Mouse (Mus musculus): ENCODE results near the gene Il13ra1. TPM values are rescaled to one million over a fixed set of nuclear protein-coding genes. Genes with fewer than 3 reads are reported as not detected.

The Il13ra1 gene
- polyA plus RNA-seq, 1 experiment from 2014 or later, result 20.7 TPM

GRCm38 (mm10) chrX:36161567-36161966, 49.7 kb downstream of the Il13ra1 start:
- H3K4me3 ChIP-seq (ENCODE audit: low read depth, low read length), result no peak overlapping the region
- no peaks in the 10 kb centered on the region for H3K36me3 ChIP-seq (ENCODE audit: control insufficient read depth, insufficient read depth, low read length)
- H3K4me2 ChIP-seq (ENCODE audit: low read depth, low read length), result no peak overlapping the region
- H3K9ac ChIP-seq (ENCODE audit: low read depth, low read length), result no peak overlapping the region
- no peaks in the 10 kb centered on the region for H3K9me3 ChIP-seq (ENCODE audit: control insufficient read depth, low read length)
- no peak overlapping the region for H3K27ac ChIP-seq (replicated peaks; ENCODE audit: low read depth, low read length)
- ATAC-seq (ENCODE audit: low read depth) (no peak), DNase-seq (ENCODE audit: low spot score) (no peak)
- WGBS, result 36% methylated on average over 4 of the region's 4 CpGs
- no peaks in the 10 kb centered on the region for H3K4me1 ChIP-seq (ENCODE audit: control insufficient read depth, insufficient read depth, low read length)
- H3K27me3 ChIP-seq (replicated peaks; ENCODE audit: control insufficient read depth, insufficient read depth, low read length), result no peaks in the 10 kb centered on the region

GRCm38 (mm10) chrX:36183625-36184024, 71.7 kb downstream of the Il13ra1 start:
- Histone ChIP-seq H3K4me2 (ENCODE audit: low read depth, low read length) (no peak overlapping the region), H3K27ac (replicated peaks; ENCODE audit: low read depth, low read length) (no peak overlapping the region), H3K4me3 (ENCODE audit: low read depth, low read length) (no peak overlapping the region), H3K27me3 (replicated peaks; ENCODE audit: control insufficient read depth, insufficient read depth, low read length) (no peaks in the 10 kb centered on the region), H3K36me3 (ENCODE audit: control insufficient read depth, insufficient read depth, low read length) (no peaks in the 10 kb centered on the region), H3K4me1 (ENCODE audit: control insufficient read depth, insufficient read depth, low read length) (no peaks in the 10 kb centered on the region), H3K9ac (ENCODE audit: low read depth, low read length) (no peak overlapping the region), H3K9me3 (ENCODE audit: control insufficient read depth, low read length) (no peaks in the 10 kb centered on the region)
- no peak for ATAC-seq (ENCODE audit: low read depth)
- peak; percentile 53 for DNase-seq (ENCODE audit: low spot score)

- no peak for ATAC-seq (ENCODE audit: low read depth)
- no peaks in the 10 kb centered on the region for H3K27me3 ChIP-seq (replicated peaks; ENCODE audit: control insufficient read depth, insufficient read depth, low read length)
- H3K4me3 ChIP-seq (ENCODE audit: low read depth, low read length), result no peak overlapping the region
- H3K36me3 ChIP-seq (ENCODE audit: control insufficient read depth, insufficient read depth, low read length), result no peaks in the 10 kb centered on the region
- H3K9me3 ChIP-seq (ENCODE audit: control insufficient read depth, low read length), result no peaks in the 10 kb centered on the region
- H3K4me2 ChIP-seq (ENCODE audit: low read depth, low read length), result no peak overlapping the region
- WGBS, result 56% methylated on average over 5 of the region's 5 CpGs
- H3K27ac ChIP-seq (replicated peaks; ENCODE audit: low read depth, low read length), result no peak overlapping the region
- H3K4me1 ChIP-seq (ENCODE audit: control insufficient read depth, insufficient read depth, low read length), result no peaks in the 10 kb centered on the region
- H3K9ac ChIP-seq (ENCODE audit: low read depth, low read length), result no peak overlapping the region
- DNase-seq (ENCODE audit: low spot score), result no peak
Observed at GRCm38 (mm10) chrX:36186036-36186435, 74.1 kb downstream of the Il13ra1 start.

GRCm38 (mm10) chrX:36186443-36186842, 74.5 kb downstream of the Il13ra1 start:
- no peaks in the 10 kb centered on the region for H3K27me3 ChIP-seq (replicated peaks; ENCODE audit: control insufficient read depth, insufficient read depth, low read length)
- no peaks in the 10 kb centered on the region for H3K4me1 ChIP-seq (ENCODE audit: control insufficient read depth, insufficient read depth, low read length)
- ATAC-seq (ENCODE audit: low read depth) (no peak), DNase-seq (ENCODE audit: low spot score) (no peak)
- 39% methylated on average over 6 of the region's 6 CpGs for whole genome bisulfite sequencing
- H3K4me3 ChIP-seq (ENCODE audit: low read depth, low read length), result no peak overlapping the region
- no peak overlapping the region for H3K27ac ChIP-seq (replicated peaks; ENCODE audit: low read depth, low read length)
- no peaks in the 10 kb centered on the region for H3K9me3 ChIP-seq (ENCODE audit: control insufficient read depth, low read length)
- no peaks in the 10 kb centered on the region for H3K36me3 ChIP-seq (ENCODE audit: control insufficient read depth, insufficient read depth, low read length)
- H3K4me2 ChIP-seq (ENCODE audit: low read depth, low read length), result no peak overlapping the region
- H3K9ac ChIP-seq (ENCODE audit: low read depth, low read length), result no peak overlapping the region

- Histone ChIP-seq H3K36me3 (ENCODE audit: control insufficient read depth, insufficient read depth, low read length) (no peaks in the 10 kb centered on the region), H3K9ac (ENCODE audit: low read depth, low read length) (no peak overlapping the region), H3K4me3 (ENCODE audit: low read depth, low read length) (no peak overlapping the region), H3K4me2 (ENCODE audit: low read depth, low read length) (no peak overlapping the region), H3K9me3 (ENCODE audit: control insufficient read depth, low read length) (no peaks in the 10 kb centered on the region), H3K27ac (replicated peaks; ENCODE audit: low read depth, low read length) (no peak overlapping the region), H3K27me3 (replicated peaks; ENCODE audit: control insufficient read depth, insufficient read depth, low read length) (peaks cover 3% of the 10 kb centered on the region; the same call in 1 of the 2 replicates), H3K4me1 (ENCODE audit: control insufficient read depth, insufficient read depth, low read length) (no peaks in the 10 kb centered on the region)
- 35% methylated on average over 6 of the region's 6 CpGs for WGBS
- ATAC-seq (ENCODE audit: low read depth) (peak; percentile 54), DNase-seq (ENCODE audit: low spot score) (peak; percentile 80)
Observed at GRCm38 (mm10) chrX:36193951-36194350, 82.0 kb downstream of the Il13ra1 start.

- H3K4me1 ChIP-seq (ENCODE audit: control insufficient read depth, insufficient read depth, low read length), result no peaks in the 10 kb centered on the region
- H3K4me3 ChIP-seq (ENCODE audit: low read depth, low read length), result peak within 1 kb of the TSS; percentile 25
- H3K27me3 ChIP-seq (replicated peaks; ENCODE audit: control insufficient read depth, insufficient read depth, low read length), result peaks cover 3% of the 10 kb centered on the region; the same call in 1 of the 2 replicates
- no peaks in the 10 kb centered on the region for H3K36me3 ChIP-seq (ENCODE audit: control insufficient read depth, insufficient read depth, low read length)
- DNase-seq (ENCODE audit: low spot score) (peak; percentile 65), ATAC-seq (ENCODE audit: low read depth) (peak; percentile 82)
- peak within 1 kb of the TSS; percentile 52 for H3K4me2 ChIP-seq (ENCODE audit: low read depth, low read length)
- H3K27ac ChIP-seq (replicated peaks; ENCODE audit: low read depth, low read length), result no peak within 1 kb of the TSS
- no peaks in the 10 kb centered on the region for H3K9me3 ChIP-seq (ENCODE audit: control insufficient read depth, low read length)
- WGBS, result 24% methylated on average over 23 of the region's 28 CpGs
- H3K9ac ChIP-seq (ENCODE audit: low read depth, low read length), result 0 out of 2 replicates have a peak within 1 kb of the TSS, but pooled peaks have one; percentile 5
Observed at GRCm38 (mm10) chrX:36195736-36196525, 84.0 kb downstream of the Il13ra1 start, which contains the start of gene Zcchc12. Gene Zcchc12 (plus strand): TSS chrX:36195904.

- DNase-seq (ENCODE audit: low spot score), result no peak
- Histone ChIP-seq H3K4me2 (ENCODE audit: low read depth, low read length) (no peak overlapping the region), H3K27me3 (replicated peaks; ENCODE audit: control insufficient read depth, insufficient read depth, low read length) (no peaks in the 10 kb centered on the region), H3K27ac (replicated peaks; ENCODE audit: low read depth, low read length) (no peak overlapping the region), H3K9ac (ENCODE audit: low read depth, low read length) (no peak overlapping the region), H3K9me3 (ENCODE audit: control insufficient read depth, low read length) (no peaks in the 10 kb centered on the region), H3K4me3 (ENCODE audit: low read depth, low read length) (no peak overlapping the region), H3K4me1 (ENCODE audit: control insufficient read depth, insufficient read depth, low read length) (no peaks in the 10 kb centered on the region), H3K36me3 (ENCODE audit: control insufficient read depth, insufficient read depth, low read length) (no peaks in the 10 kb centered on the region)
- WGBS, result 74% methylated on average over 2 of the region's 2 CpGs
- ATAC-seq (ENCODE audit: low read depth), result no peak
Observed at GRCm38 (mm10) chrX:36209554-36209953, 97.6 kb downstream of the Il13ra1 start.

GRCm38 (mm10) chrX:36211216-36211615, 99.3 kb downstream of the Il13ra1 start:
- Histone ChIP-seq H3K4me2 (ENCODE audit: low read depth, low read length) (no peak overlapping the region), H3K4me3 (ENCODE audit: low read depth, low read length) (no peak overlapping the region), H3K36me3 (ENCODE audit: control insufficient read depth, insufficient read depth, low read length) (no peaks in the 10 kb centered on the region), H3K27ac (replicated peaks; ENCODE audit: low read depth, low read length) (no peak overlapping the region), H3K9me3 (ENCODE audit: control insufficient read depth, low read length) (no peaks in the 10 kb centered on the region), H3K4me1 (ENCODE audit: control insufficient read depth, insufficient read depth, low read length) (no peaks in the 10 kb centered on the region), H3K27me3 (replicated peaks; ENCODE audit: control insufficient read depth, insufficient read depth, low read length) (no peaks in the 10 kb centered on the region), H3K9ac (ENCODE audit: low read depth, low read length) (no peak overlapping the region)
- DNase-seq (ENCODE audit: low spot score) (no peak), ATAC-seq (ENCODE audit: low read depth) (no peak)
- 77% methylated on average over 3 of the region's 3 CpGs for WGBS
